Mouse (Mus musculus) embryonic facial prominence, embryonic 11.5 days (tissue): ENCODE data around the gene Fchsd2. TPM values are rescaled to one million over a fixed set of nuclear protein-coding genes. Genes with fewer than 3 reads are reported as not detected.

Experiments used
- ATAC-seq: fragments of 200-750 bp; cut with Nextera tagmentation; replicated peaks from 2 replicates; pipeline ENCODE4 v1.8.0; 2017; ENCODE audit warnings: low read depth; ENCODE audit not compliant: insufficient number of reproducible peaks, low FRiP score, low TSS enrichment
- DNase-seq: peaks from one replicate; pipeline ENCODE4 v3.0.0-alpha.2; 2015; ENCODE audit warnings: low spot score
- H3K27ac ChIP-seq: fragments of 300-500 bp; sonication (generic); replicated peaks from 2 replicates; pipeline ENCODE4 v1.5.1; 2014; ENCODE audit warnings: mild to moderate bottlenecking, low read depth, low read length, control low read depth
- H3K27me3 ChIP-seq: fragments of 300-500 bp; sonication (generic); 2 replicates; pipeline ENCODE4 v1.6.1; 2014; ENCODE audit warnings: mild to moderate bottlenecking, low read length, moderate library complexity, mixed read lengths; ENCODE audit not compliant: control insufficient read depth, insufficient read depth
- H3K36me3 ChIP-seq: fragments of 300-500 bp; sonication (generic); replicated peaks from 2 replicates; pipeline ENCODE4 v1.6.1; 2014; ENCODE audit warnings: low read depth, mild to moderate bottlenecking, low read length, moderate library complexity, mixed read lengths; ENCODE audit not compliant: control insufficient read depth, insufficient read depth
- H3K4me1 ChIP-seq: fragments of 300-500 bp; sonication (generic); 2 replicates; pipeline ENCODE4 v1.6.1; 2014; ENCODE audit warnings: low read length, mixed read lengths; ENCODE audit not compliant: control insufficient read depth, insufficient read depth
- H3K4me2 ChIP-seq: fragments of 300-500 bp; sonication (generic); 2 replicates; pipeline ENCODE4 v1.6.1; 2014; ENCODE audit warnings: low read depth, mild to moderate bottlenecking, control low read depth, low read length, moderate library complexity
- H3K4me3 ChIP-seq: fragments of 300-500 bp; sonication (generic); 2 replicates; pipeline ENCODE4 v1.5.1; 2014; ENCODE audit warnings: low read depth, low read length, control low read depth
- H3K9ac ChIP-seq: fragments of 300-500 bp; sonication (generic); replicated peaks from 2 replicates; pipeline ENCODE4 v1.6.1; 2014; ENCODE audit warnings: mild to moderate bottlenecking, control low read depth, low read length
- H3K9me3 ChIP-seq: fragments of 300-500 bp; sonication (generic); replicated peaks from 2 replicates; pipeline ENCODE4 v1.6.1; 2016; ENCODE audit warnings: mild to moderate bottlenecking, low read length, inconsistent platforms, mixed read lengths; ENCODE audit not compliant: control insufficient read depth
- WGBS: fragments of 180-500 bp; shearing (Covaris S2); extraction: QIAGEN DNeasy Blood & Tissue Kit; methylation state at CpG from one replicate; pipeline ENCODE4 v1.1.7; 2014; 5-methylcytosine and 5-hydroxymethylcytosine counted together
- polyA plus RNA-seq: library from polyadenylated mRNA; unstranded; fragments of >200 nt; fragmentation: Nextera tagmentation; extraction: Ambion mirVana; gene quantifications from 2 replicates; pipeline ENCODE4 v1.2.1, GENCODE M21; 2014

Fchsd2 gene
- polyA plus RNA-seq, 1 experiment from 2014 or later = 23.9 TPM

DNA sequence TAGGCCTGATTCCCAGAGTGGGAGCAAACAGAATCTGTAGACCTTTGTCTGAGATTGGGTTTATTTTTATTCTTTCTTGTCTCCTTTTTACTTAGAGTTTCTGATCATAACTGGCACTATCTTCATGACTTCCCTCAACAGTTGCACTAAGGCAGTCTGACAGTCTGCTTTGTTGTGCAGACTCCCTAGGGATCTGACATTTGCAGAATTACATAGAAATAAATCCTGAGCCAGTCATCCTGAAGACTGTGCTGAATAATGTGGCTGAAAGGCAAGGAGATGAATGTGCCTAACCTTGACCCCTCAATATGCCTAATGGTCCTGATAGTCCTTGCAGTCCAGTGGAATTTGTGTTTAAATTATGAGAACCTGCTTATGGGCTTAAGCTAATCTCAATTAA, 170.8 kb downstream of the Fchsd2 start:
- no peaks in the 10 kb centered on the region for H3K4me1 ChIP-seq
- H3K27ac ChIP-seq = no peak overlapping the region
- H3K9ac ChIP-seq = no peak overlapping the region
- H3K4me2 ChIP-seq = no peak overlapping the region
- DNase-seq = no peak
- no peaks in the 10 kb centered on the region for H3K9me3 ChIP-seq
- H3K36me3 ChIP-seq = no peaks in the 10 kb centered on the region
- ATAC-seq = no peak
- H3K27me3 ChIP-seq = no peaks in the 10 kb centered on the region
- no peak overlapping the region for H3K4me3 ChIP-seq

DNA sequence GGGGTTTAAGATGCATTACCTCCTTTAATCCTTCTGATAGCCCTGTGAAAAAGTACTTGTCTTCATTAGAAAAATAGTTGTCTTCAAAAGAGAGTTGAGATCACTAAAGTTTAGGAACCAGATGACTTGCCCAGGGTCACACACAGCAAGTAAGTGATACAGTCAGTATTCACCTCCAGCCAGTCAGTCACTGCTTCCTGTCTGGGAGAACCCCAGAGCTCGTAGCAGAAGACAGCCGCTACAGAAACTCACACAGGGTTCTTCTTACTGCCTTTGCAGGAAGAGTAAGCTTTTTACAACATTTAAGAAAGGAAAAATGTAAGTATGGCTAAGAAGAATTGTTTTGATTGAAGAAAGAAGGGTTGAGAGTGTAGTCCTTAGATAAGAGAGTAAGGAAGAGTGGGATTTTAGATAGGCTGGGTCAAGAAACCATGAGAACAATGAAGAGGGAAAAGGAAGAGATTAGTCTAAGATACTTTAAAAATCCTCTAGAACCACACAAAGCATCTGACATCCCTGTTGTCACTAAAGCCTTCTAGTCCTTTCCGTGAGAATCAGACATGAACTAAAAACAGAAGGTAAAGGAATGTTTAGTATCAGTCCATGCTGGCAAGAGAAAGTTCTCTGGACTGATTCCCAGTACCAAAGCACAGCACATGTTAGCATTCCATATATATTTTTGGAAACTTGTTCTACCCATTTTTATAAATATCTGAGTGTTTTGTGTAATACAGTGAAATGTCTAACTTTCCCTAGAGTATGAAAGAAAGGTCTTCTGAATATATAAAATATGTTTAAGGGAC, 175.0 kb downstream of the Fchsd2 start:
- Histone ChIP-seq H3K4me3 (no peak overlapping the region), H3K27me3 (no peaks in the 10 kb centered on the region), H3K27ac (no peak overlapping the region), H3K36me3 (no peaks in the 10 kb centered on the region), H3K4me1 (no peaks in the 10 kb centered on the region), H3K9ac (no peak overlapping the region), H3K4me2 (no peak overlapping the region), H3K9me3 (no peaks in the 10 kb centered on the region)
- ATAC-seq (no peak), DNase-seq (no peak)
- 76% methylated on average over 3 of the region's 3 CpGs for WGBS

DNA sequence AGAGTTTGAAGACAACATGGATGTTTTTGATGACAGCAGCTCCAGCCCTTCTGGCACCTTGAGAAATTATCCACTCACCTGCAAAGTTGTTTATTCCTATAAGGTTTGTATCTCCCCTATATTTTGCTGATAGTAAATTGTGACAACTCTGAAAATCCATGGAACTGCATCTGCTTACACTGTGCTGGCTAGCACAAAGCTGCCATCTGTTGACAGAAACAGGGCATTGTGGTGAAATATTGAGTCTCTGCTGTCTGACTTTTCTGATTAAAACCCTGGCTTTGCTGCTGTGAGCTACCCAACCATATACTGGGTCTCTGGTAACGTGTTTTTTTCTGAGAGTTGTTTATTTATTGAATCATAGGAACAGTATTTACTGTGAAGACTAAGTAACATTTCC, 178.9 kb downstream of the Fchsd2 start:
- Histone ChIP-seq H3K36me3 (no peaks in the 10 kb centered on the region), H3K27ac (no peak overlapping the region)

DNA sequence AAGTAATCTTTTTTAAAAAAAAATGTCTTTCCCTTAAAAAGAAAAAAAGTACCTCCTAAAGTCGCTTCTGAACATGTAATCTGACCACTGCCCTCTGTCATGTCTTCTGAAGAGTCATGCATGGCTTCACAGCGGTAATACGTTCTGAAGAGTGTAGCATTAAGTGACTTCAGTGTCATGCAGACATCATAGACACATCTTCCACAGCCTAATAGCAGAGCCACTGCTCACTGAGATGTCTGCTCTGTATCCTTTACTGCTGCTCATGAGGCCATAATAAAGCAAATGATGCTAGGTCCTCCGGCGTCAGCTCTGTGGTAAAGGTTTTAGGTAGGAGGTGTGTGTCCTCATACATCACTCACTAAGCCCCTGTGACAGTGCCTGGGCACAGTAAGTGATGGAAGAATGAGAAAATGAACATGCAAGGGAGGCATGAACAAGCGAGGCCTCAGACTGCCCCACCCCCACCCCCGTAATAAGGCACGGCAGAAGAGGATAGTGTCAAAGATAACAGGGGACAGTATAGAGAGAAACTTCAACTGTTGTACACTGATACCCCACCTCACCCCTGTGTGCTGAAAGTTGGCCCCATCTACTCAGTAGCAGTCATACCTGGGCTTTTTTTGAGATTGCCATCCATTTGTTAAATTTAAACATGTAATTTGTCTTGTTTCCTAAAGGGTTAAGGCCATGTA, 179.9 kb downstream of the Fchsd2 start:
- H3K27ac ChIP-seq = no peak overlapping the region
- no peaks in the 10 kb centered on the region for H3K9me3 ChIP-seq
- H3K36me3 ChIP-seq = no peaks in the 10 kb centered on the region
- 88% methylated on average over 8 of the region's 8 CpGs for WGBS
- DNase-seq = no peak
- no peaks in the 10 kb centered on the region for H3K27me3 ChIP-seq
- H3K4me2 ChIP-seq = no peak overlapping the region
- no peak overlapping the region for H3K4me3 ChIP-seq
- H3K9ac ChIP-seq = no peak overlapping the region
- H3K4me1 ChIP-seq = no peaks in the 10 kb centered on the region
- no peak for ATAC-seq

More for the DNA sequence above, 178.9 kb downstream of the Fchsd2 start:
- Histone ChIP-seq H3K27me3 (no peaks in the 10 kb centered on the region), H3K4me2 (no peak overlapping the region), H3K9ac (no peak overlapping the region), H3K4me1 (no peaks in the 10 kb centered on the region), H3K9me3 (no peaks in the 10 kb centered on the region), H3K4me3 (no peak overlapping the region)
- ATAC-seq (no peak), DNase-seq (no peak)
- 88% methylated on average over 1 of the region's 1 CpGs for WGBS

DNA sequence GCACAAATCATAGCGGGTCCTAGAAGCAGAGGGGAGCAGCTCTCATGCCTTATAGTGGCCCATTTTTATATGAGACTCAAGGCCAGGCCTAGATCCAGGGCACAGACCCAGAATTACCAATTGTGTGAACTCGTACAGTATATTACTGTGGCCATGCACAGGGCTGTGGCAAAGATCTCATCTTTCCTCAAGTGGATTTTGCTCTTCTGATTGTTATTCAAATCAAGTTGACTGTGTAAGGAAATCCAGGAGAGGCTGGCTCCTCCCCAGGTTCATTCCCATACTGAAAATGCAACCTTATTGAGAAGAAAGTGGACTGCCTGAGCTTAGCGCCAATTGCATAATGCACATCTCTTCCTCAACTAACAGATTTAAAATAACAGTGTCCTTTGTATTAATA, 190.1 kb downstream of the Fchsd2 start:
- H3K4me2 ChIP-seq = no peak overlapping the region
- DNase-seq = no peak
- WGBS = 92% methylated on average over 3 of the region's 3 CpGs
- H3K36me3 ChIP-seq = no peaks in the 10 kb centered on the region
- no peak for ATAC-seq
- H3K4me1 ChIP-seq = no peaks in the 10 kb centered on the region
- no peaks in the 10 kb centered on the region for H3K27me3 ChIP-seq
- H3K9ac ChIP-seq = no peak overlapping the region
- H3K9me3 ChIP-seq = no peaks in the 10 kb centered on the region
- no peak overlapping the region for H3K27ac ChIP-seq
- no peak overlapping the region for H3K4me3 ChIP-seq

- 88% methylated on average over 1 of the region's 1 CpGs for WGBS
- Histone ChIP-seq H3K27me3 (no peaks in the 10 kb centered on the region), H3K4me1 (no peaks in the 10 kb centered on the region), H3K9me3 (no peaks in the 10 kb centered on the region), H3K27ac (no peak overlapping the region), H3K36me3 (no peaks in the 10 kb centered on the region), H3K4me3 (no peak overlapping the region), H3K9ac (no peak overlapping the region), H3K4me2 (no peak overlapping the region)
- DNase-seq (no peak), ATAC-seq (no peak)
These were observed 191.8 kb downstream of the Fchsd2 start for GRCm38 (mm10) chr7:101284504-101284903.

DNA sequence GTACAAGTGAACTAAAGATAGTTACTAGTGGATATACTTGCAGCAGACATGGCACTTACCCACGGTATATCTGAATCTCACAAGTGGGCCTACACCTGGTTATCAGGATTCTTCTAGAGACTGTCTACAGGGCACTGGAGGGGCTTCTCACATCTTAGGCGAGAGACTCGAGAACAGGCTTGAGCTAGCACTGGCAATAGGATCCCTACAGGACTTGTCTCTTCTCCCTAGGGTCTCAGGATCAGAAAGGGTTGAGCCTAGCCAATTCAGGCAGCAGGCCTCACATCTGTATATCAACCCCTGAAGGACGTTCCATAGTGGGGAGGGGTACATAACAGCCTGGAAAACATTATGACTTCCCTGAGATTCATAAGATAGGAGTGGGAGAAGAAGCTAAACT, 194.2 kb downstream of the Fchsd2 start:
- Histone ChIP-seq H3K27me3 (no peaks in the 10 kb centered on the region), H3K9ac (no peak overlapping the region), H3K4me2 (no peak overlapping the region), H3K4me1 (no peaks in the 10 kb centered on the region), H3K36me3 (no peaks in the 10 kb centered on the region), H3K9me3 (no peaks in the 10 kb centered on the region), H3K27ac (no peak overlapping the region), H3K4me3 (no peak overlapping the region)
- WGBS = 84% methylated on average over 4 of the region's 4 CpGs
- DNase-seq (no peak), ATAC-seq (no peak)

- no peak overlapping the region for H3K27ac ChIP-seq
- ATAC-seq (no peak), DNase-seq (no peak)
- no peak overlapping the region for H3K4me2 ChIP-seq
- H3K36me3 ChIP-seq = no peaks in the 10 kb centered on the region
- H3K27me3 ChIP-seq = no peaks in the 10 kb centered on the region
- H3K4me1 ChIP-seq = no peaks in the 10 kb centered on the region
- no peaks in the 10 kb centered on the region for H3K9me3 ChIP-seq
- H3K9ac ChIP-seq = no peak overlapping the region
- 88% methylated on average over 2 of the region's 2 CpGs for WGBS
- no peak overlapping the region for H3K4me3 ChIP-seq
These were observed 195.2 kb downstream of the Fchsd2 start for GRCm38 (mm10) chr7:101287820-101288219.
